Mouse (Mus musculus) common myeloid progenitor, adult 5-6 weeks (primary cell): Measurements from ENCODE around the gene Paox. TPM values are rescaled to one million over a fixed set of nuclear protein-coding genes. Genes with fewer than 3 reads are reported as not detected.
A peak's percentile ranks its signal among the peaks of the same experiment; 100 is the strongest.

Experiments
- ATAC-seq: replicated peaks from 2 replicates; pipeline ENCODE4 v1.8.0; 2016; ENCODE audit warnings: low read depth, mild to moderate bottlenecking, moderate TSS enrichment, inconsistent platforms; ENCODE audit not compliant: poor library complexity, severe bottlenecking
- total RNA-seq: library from RNA; stranded (forward); fragments of 200-1000, 187-1606 nt; gene quantifications from 2 replicates; pipeline ENCODE4 v1.2.3, GENCODE M21; 2017

The Paox gene
- total RNA-seq: 11.1 and 11.4 TPM in 2 replicates

DNA sequence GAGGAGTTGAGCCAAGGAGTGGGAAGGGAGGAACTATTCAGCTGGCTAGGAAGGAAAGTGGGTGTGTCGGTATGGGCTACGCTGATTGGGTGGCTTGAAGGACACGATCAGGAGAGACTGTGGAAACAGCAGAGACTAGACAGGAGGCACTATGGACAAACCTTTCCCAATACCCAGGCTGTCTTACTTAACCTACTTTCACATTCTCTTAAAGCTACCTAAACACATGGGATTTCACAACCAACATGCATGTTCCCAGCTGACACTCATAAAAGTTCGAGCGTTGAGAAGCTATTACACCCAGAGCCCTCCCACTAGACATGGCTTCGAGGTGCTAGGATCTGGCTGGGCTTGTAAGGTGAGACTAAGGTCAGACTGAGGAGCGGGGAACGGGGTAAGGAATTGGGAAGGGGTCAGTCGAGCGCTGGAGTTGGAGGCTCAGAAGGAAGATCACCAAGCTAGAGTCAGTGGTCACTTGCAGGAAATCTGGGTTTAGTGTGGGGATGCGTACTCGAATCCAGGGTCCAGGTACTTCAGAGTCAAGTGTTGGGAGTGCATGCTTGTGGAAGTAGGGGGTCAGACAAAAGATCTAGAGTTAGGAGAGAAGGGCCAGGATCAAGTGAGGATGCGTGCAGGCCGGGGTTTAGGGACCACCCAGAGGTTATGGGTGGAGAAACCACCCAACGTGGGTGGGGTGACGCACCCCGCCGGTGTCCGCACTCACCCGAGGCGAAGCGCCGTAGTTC, at the start of gene Paox:
Paox (plus strand) TSS at position 217 of the 746 bp plus-strand sequence.
- peak; percentile 76 for ATAC-seq

DNA sequence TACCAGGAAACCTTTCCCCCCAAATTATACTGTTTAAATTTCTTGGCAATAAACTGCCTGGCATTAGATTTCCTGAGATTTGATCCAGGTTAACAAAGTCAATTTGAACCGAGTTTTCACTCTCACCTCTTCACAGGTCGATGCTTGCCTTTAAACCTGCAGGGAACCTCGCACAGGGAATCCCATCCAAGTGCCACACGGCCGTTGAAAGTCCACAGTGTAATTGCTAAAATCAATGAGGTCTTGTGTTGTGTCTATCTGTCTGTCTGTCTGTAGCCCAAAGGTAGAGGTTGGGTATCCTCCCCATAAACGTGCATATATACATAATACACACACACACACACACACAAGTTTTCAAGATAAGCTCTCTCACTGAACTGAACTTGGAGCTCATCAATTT, 48.2 kb upstream of the Paox start:
- no peak for ATAC-seq

DNA sequence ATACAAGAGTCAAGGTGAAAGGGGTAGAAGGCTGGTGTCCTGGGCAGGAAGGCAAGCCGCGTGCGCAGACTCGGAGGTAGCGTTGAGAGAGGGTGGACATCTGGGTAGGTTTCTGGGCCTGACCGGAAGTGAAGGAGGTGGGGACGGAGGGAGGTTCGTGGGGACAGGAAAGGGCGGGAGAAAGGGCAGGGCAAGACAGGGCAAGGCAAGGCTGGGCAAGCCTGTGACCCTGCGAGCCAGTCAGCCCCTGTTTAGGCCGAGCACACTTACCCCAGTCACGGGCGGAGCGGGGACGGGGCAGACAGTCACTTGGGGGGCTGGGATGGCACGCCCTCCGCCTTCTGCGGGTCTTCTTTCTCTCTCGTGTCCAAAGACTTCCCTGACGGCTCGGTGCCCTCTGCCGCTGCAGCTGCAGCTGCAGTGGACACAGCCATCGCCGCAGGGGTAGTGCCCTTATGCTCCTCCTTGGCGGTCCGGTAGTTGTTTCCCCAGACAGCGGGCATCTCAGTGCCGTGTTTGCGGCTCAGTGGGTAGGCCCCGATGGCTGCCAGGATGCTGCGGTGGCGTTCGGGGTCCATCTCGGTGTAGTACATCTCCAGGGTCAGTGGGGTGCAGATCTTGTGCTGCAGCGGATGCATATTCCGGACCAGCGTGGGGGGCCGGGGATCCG, 45.4 kb upstream of the Paox start:
- ATAC-seq: peak; percentile 32; the same call in 1 of the 2 replicates

DNA sequence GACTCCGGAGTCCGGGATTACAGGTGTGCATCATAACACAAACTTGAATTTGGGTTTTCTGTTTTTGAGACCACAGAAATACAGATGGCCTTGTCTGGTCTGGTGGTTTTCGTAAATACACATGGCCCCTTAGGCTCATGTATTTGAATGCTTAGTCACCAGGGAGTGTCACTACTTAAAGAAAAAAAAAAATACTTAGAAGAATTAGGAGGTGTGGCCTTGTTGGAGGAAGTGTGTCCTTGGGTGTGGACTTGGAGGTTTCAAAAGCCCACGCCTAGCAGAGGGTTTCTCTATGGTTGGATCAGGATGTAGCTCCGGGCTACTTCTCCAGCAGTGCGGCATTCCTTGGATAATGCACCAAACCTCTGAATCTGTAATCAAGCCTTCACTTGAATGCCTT, 37.9 kb upstream of the Paox start:
- no peak for ATAC-seq

DNA sequence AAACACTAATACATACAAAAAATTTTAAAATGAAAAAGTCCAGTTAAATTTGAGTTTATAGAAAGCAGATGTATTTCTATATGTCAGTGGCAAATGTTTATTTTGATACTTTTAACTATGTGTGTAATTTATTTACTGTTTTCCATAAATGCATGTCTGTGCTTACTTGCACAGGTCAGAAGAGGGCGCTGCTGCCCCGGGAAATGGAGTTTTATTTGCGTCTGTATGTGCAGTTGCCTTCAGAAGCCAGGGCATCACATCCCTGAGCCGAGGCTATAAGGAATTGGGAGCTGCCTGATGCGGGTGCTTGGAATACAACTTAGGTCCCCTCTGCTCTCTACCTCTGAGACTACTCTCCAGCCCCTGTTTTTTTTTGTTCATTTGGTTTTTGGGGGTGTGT, 36.9 kb upstream of the Paox start:
- peak; percentile 70 for ATAC-seq

GRCm38 (mm10) chr7:140080503-140081156, 35.0 kb upstream of the Paox start:
- peak; percentile 63 for ATAC-seq

DNA sequence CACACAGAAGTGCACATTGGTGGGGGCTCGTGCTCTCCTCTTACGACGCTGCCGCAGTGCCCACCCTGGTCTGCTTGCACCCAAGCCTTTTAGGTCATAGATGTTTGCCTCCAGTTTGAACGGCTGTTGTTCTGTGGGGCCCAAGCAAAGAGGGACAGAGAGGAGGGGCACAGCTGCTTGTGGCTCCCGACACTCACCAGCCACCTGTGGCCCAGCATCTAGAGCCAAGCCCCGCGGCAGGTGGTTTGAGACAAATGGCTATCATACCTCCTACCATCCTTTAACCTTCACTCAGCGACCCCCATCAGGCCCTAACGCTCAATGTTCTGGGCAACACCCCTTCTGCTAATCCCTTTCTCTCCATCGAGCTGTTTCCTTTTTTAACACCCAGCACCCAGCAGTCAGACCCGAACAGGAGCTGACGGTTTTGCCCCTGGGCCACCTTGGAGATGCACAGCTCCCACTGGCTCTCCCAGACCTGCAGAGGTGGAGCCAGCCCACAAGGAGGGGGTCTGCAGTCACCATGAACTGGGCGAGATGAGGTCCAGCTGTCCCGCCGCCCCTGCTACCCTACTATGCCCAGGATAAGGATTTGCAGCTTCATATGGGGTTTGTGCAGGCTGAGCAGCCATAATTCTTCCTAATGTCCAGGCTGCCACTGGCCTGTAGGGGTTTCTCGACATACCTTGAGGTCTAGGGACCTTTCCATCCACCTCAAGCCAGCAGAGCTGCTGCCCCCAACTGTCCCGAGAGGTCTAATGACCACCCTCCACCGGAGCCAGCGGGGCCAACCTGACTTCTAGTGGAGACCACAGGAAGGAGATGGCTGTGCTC, 34.0 kb upstream of the Paox start:
- ATAC-seq: no peak

- ATAC-seq: peak; percentile 55
These were observed 33.3 kb upstream of the Paox start, which contains the start of gene Caly for GRCm38 (mm10) chr7:140082242-140082678. Caly (minus strand) TSS chr7:140082548.

DNA sequence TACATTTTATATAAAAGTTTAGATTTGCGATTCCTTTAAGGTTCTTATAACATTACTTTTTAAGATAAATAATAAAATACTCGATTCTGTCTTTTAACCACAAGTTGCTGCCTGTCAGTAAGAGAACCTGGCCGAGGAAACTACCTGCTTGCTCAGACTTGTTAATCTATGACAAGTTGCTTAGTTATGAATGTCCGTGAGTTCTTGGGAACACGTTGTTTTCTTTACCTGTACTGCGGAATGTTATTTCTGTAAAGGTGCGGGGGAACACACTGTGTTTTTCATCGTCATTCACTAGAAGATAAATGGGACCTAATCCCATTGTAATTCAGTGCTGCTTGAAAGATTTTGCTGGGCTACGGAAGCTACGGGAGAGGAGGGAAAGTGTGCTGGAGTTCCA, 25.0 kb upstream of the Paox start:
- no peak for ATAC-seq

DNA sequence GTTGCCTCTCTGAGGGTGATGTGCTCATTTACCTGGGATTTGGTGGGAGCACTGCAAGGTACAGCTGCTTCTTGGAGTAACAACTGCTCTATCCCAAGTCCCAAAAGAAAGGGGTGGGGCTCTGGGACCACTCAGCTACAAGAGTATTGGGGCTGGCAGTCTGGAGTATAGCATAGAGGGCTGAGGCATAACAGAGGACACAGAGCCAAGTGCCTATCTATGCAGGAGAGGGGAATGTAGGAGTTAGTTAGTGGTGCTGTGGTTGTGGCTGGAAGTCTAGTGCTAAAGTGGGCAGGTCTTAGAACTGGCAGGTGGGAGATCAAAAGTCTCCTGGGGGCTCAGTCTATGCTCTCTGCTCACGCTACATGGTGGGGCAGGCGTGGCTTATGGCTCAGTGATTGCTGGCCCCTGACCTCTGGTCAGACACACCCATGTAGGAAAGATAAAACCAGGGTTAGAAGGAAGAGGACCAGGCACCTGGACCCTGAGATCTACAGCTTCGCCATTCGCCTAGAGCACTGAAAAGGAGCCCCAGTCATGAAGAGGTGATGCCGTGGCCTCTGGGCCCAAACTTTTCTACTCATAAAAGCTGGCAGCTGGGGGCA, 22.6 kb upstream of the Paox start, which contains the start of gene Prap1:
Prap1 (plus strand) TSS at position 472 of the 605 bp plus-strand sequence.
- no peak for ATAC-seq

DNA sequence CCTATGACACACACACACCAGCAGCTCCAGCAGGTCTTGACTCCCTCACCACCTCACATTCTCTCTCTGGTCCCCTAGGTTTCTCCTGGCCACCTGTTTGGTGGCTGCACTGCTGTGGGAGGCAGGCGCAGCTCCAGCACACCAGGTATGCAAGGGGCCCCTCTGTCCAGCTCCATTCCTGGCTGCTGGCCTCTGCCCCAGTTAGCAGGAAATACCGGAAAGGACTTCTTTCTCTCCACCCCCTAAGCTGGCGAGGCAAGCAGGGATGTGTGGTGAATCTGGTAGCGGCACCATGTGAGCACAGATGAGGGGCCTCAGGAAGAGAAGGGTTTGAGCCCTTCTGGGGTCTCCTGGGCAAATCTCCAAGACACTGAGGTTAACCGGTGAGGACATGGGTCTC, 20.6 kb upstream of the Paox start:
- ATAC-seq: no peak

DNA sequence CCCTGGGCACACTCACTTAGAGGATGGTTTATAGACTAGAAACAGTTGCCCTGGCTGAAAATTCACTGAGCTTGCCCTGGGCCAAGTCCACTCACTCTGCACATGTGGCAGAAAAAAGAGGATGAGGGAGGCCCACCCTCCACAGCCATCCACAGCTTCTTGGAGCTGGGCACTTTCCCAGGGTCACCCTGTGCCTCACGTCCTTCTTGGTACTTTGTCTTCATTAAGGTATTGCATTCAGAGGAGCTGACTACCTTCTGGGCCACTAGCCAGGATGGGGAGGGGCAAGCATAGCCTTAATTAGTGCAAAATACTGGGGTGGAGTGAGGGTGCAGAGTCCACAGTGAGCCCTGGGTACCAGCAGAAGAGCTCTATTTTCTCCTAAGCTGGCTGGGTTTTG, 20.0 kb upstream of the Paox start:
- ATAC-seq: no peak

- 0 out of 2 replicates have a peak, but pooled peaks have one; percentile 6 for ATAC-seq
These were observed 19.5 kb upstream of the Paox start for GRCm38 (mm10) chr7:140096055-140096454.

DNA sequence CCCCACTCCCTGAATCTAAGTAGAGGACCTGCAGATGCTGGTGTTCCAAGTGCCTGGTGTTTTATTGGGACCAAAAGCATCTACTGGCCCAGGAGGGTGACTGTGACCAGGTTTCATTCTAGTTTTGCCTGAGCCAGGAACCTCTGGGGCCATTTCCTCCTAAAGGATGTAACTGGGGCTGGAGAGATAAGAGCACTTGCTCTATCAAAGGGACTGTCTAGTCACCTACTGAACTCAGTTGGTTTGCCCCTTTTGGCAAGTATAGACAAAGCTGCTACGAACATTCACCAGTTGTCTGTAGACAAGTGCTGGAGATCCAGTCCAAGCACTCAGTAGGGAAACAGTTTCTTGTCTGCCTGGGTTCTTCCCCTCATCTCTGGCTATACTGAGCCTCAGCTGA, 17.1 kb upstream of the Paox start:
- ATAC-seq: no peak

GRCm38 (mm10) chr7:140101498-140101897, 14.1 kb upstream of the Paox start:
- no peak for ATAC-seq

- peak; percentile 100 for ATAC-seq
These were observed 13.4 kb upstream of the Paox start, which contains the start of gene Fuom for GRCm38 (mm10) chr7:140101993-140102860. Fuom (minus strand) TSS chr7:140102441.

- ATAC-seq: no peak
These were observed 11.6 kb upstream of the Paox start for GRCm38 (mm10) chr7:140104009-140104408.

GRCm38 (mm10) chr7:140111943-140112342, 3.7 kb upstream of the Paox start:
- ATAC-seq: no peak
